Mouse (Mus musculus): ENCODE measurements around the gene Dmbt1. TPM values are rescaled to one million over a fixed set of nuclear protein-coding genes. Genes with fewer than 3 reads are reported as not detected.

The Dmbt1 gene
- total and polyA plus RNA-seq, 3 experiments = not detected

DNA sequence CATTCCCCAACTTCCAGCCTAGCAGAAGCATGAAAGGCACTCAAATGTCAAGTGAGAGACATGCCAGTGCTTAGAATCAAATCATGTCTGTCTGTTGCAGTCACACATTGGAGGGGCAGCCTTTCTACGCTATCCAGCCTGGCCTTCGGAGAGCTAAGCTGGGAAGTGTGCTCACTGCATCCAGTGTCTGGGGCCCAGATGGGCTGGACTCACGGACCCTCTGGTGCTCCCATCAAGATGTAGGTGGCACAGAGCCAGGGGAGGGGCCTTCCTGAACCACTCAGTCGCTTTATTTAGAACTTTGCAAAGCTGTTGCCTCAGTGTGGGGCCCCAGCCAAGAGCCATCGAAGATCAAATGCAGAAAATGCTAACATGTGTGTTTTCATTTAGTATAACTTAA is 43.7 kb upstream of the Dmbt1 start:
- H3K4me1 ChIP-seq (ENCODE audit: control insufficient read depth in 1 of 2, insufficient read depth in 2 of 2) = no peaks in the 10 kb centered on the region
- H3K79me2 ChIP-seq (replicated peaks; ENCODE audit: control insufficient read depth, extremely low read depth, insufficient read depth, poor library complexity, severe bottlenecking) = no peaks in the 10 kb centered on the region
- in situ Hi-C loops (cut with MboI; ENCODE audit: low pct_ligation_motif_present, low pct_unique_long_range_greater_than_20kb, low sequenced_read_pairs) = no loop called here
- no peak overlapping the region for H3K9ac ChIP-seq (ENCODE audit: insufficient read depth, low read depth)
- no peak overlapping the region for H3K4me2 ChIP-seq (ENCODE audit: insufficient read depth, low read depth, poor library complexity, severe bottlenecking)
- dilution Hi-C loops (cut with MboI; ENCODE audit: extremely low pct_ligation_motif_present, extremely low pct_unique_long_range_greater_than_20kb, low sequenced_read_pairs) = no loop called here
- no peak overlapping the region for H3K4me3 ChIP-seq (replicated peaks in 1 of 3; ENCODE audit: low read depth in 2 of 3, low read length in 2 of 3, poor library complexity in 1 of 3)
- TF ChIP-seq JUND (conservative IDR thresholded peaks at IDR 0.05; ENCODE audit: low read depth, low read length) (no peak), ETS1 (conservative IDR thresholded peaks at IDR 0.05; ENCODE audit: low read depth, low read length) (no peak), ELF1 (IDR thresholded peaks at IDR 0.05; ENCODE audit: low read depth, low read length) (no peak), CTCF (conservative IDR thresholded peaks at IDR 0.05 in 1 of 2, IDR thresholded peaks at IDR 0.05 in 1 of 2; ENCODE audit: low read depth in 2 of 2, low read length in 2 of 2) (no peak), POLR2A (IDR thresholded peaks at IDR 0.05; ENCODE audit: low read depth, low read length) (no peak)
- no peak overlapping the region for H3K27ac ChIP-seq (ENCODE audit: insufficient read depth, low read depth)
- no peak for DNase-seq (ENCODE audit: extremely low read depth)
- peaks cover 86% of the 10 kb centered on the region for H3K27me3 ChIP-seq (replicated peaks)
- no peaks in the 10 kb centered on the region for H3K36me3 ChIP-seq (replicated peaks in 1 of 2; ENCODE audit: control insufficient read depth in 1 of 2, insufficient read depth in 1 of 2, low read length in 1 of 2)
- H3K9me3 ChIP-seq (replicated peaks; ENCODE audit: low read length) = peaks cover 4% of the 10 kb centered on the region

GRCm38 (mm10) chr7:130989371-130989770 is 42.5 kb upstream of the Dmbt1 start:
- Histone ChIP-seq H3K4me3 (replicated peaks in 1 of 3; ENCODE audit: low read depth in 2 of 3, low read length in 2 of 3, poor library complexity in 1 of 3) (no peak overlapping the region), H3K36me3 (replicated peaks in 1 of 2; ENCODE audit: control insufficient read depth in 1 of 2, insufficient read depth in 1 of 2, low read length in 1 of 2) (no peaks in the 10 kb centered on the region), H3K4me1 (ENCODE audit: control insufficient read depth in 1 of 2, insufficient read depth in 2 of 2) (no peaks in the 10 kb centered on the region), H3K9me3 (replicated peaks; ENCODE audit: low read length) (peaks cover 4% of the 10 kb centered on the region), H3K9ac (ENCODE audit: insufficient read depth, low read depth) (no peak overlapping the region), H3K4me2 (ENCODE audit: insufficient read depth, low read depth, poor library complexity, severe bottlenecking) (no peak overlapping the region), H3K27me3 (replicated peaks) (peaks cover 83% of the 10 kb centered on the region), H3K79me2 (replicated peaks; ENCODE audit: control insufficient read depth, extremely low read depth, insufficient read depth, poor library complexity, severe bottlenecking) (no peaks in the 10 kb centered on the region), H3K27ac (ENCODE audit: insufficient read depth, low read depth) (no peak overlapping the region)
- in situ Hi-C loops (cut with MboI; ENCODE audit: low pct_ligation_motif_present, low pct_unique_long_range_greater_than_20kb, low sequenced_read_pairs) = no loop called here
- TF ChIP-seq ZKSCAN1 (IDR thresholded peaks at IDR 0.05; ENCODE audit: borderline replicate concordance, low read depth, low read length) (no peak), MAZ (IDR thresholded peaks at IDR 0.05; ENCODE audit: low read depth, low read length) (no peak), KAT2A (IDR thresholded peaks at IDR 0.05; ENCODE audit: insufficient replicate concordance, low read length) (no peak), HCFC1 (IDR thresholded peaks at IDR 0.05; ENCODE audit: low read depth, low read length) (no peak)
- dilution Hi-C loops (cut with MboI; ENCODE audit: extremely low pct_ligation_motif_present, extremely low pct_unique_long_range_greater_than_20kb, low sequenced_read_pairs) = no loop called here
- DNase-seq (ENCODE audit: extremely low read depth) = no peak

DNA sequence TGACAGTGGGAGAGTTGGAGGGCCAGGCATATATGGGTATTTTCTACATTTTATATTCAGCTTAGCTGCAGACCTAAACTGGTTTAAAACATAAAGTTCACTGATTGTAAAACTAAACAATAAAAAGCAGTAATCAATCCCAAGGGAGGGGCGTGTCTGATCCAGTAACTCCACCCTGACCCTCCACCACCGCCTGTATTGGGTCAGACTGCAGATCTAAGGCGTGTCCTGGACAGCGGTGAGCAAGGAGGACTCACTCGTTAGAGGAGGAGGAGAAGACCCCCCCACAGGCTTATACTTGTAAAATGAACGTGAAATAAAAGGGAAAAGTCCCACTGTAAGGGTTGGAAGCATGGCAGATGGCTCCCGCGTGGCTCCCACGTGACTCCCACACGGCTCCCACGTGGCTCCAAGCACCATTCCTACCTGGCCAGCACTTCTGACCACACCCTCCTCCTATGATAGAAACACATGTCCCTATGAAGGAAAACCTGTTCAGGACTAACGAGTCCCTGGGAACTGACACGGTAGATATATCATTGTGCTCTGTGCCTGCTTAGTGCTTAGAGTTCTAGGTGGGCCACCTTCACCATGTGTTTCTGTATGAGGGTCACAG is 40.6 kb upstream of the Dmbt1 start:
- no peaks in the 10 kb centered on the region for H3K79me2 ChIP-seq (replicated peaks; ENCODE audit: control insufficient read depth, extremely low read depth, insufficient read depth, poor library complexity, severe bottlenecking)
- H3K27me3 ChIP-seq (replicated peaks) = peaks cover 81% of the 10 kb centered on the region
- no peak overlapping the region for H3K9ac ChIP-seq (ENCODE audit: insufficient read depth, low read depth)
- H3K4me2 ChIP-seq (ENCODE audit: insufficient read depth, low read depth, poor library complexity, severe bottlenecking) = no peak overlapping the region
- in situ Hi-C loops (cut with MboI; ENCODE audit: low pct_ligation_motif_present, low pct_unique_long_range_greater_than_20kb, low sequenced_read_pairs) (no loop called here), dilution Hi-C loops (cut with MboI; ENCODE audit: extremely low pct_ligation_motif_present, extremely low pct_unique_long_range_greater_than_20kb, low sequenced_read_pairs) (no loop called here)
- no peak for TF ChIP-seq ETS1 (conservative IDR thresholded peaks at IDR 0.05; ENCODE audit: low read depth, low read length)
- H3K4me1 ChIP-seq (ENCODE audit: control insufficient read depth in 1 of 2, insufficient read depth in 2 of 2) = no peaks in the 10 kb centered on the region
- no peak overlapping the region for H3K4me3 ChIP-seq (replicated peaks in 1 of 3; ENCODE audit: low read depth in 2 of 3, low read length in 2 of 3, poor library complexity in 1 of 3)
- no peak for DNase-seq (ENCODE audit: extremely low read depth)
- H3K27ac ChIP-seq (ENCODE audit: insufficient read depth, low read depth) = no peak overlapping the region
- peaks cover 4% of the 10 kb centered on the region for H3K9me3 ChIP-seq (replicated peaks; ENCODE audit: low read length)
- H3K36me3 ChIP-seq (replicated peaks in 1 of 2; ENCODE audit: control insufficient read depth in 1 of 2, insufficient read depth in 1 of 2, low read length in 1 of 2) = no peaks in the 10 kb centered on the region
